Mouse (Mus musculus) right cerebral cortex, postnatal 36 days (tissue): ENCODE measurements around the gene Ghrh.
"Not testable (repeated sequence)": the region's sequence is repeated elsewhere in the genome, so short reads cannot be mapped to it uniquely, and the experiment has no call there.

Experiments used
- DNase-seq, 2 experiments: peaks; one replicate each; pipeline ENCODE4 v3.0.0; 2022; ENCODE audit warnings: low spot score in 2 of 2, mixed read lengths in 1 of 2

Gene Ghrh

DNA sequence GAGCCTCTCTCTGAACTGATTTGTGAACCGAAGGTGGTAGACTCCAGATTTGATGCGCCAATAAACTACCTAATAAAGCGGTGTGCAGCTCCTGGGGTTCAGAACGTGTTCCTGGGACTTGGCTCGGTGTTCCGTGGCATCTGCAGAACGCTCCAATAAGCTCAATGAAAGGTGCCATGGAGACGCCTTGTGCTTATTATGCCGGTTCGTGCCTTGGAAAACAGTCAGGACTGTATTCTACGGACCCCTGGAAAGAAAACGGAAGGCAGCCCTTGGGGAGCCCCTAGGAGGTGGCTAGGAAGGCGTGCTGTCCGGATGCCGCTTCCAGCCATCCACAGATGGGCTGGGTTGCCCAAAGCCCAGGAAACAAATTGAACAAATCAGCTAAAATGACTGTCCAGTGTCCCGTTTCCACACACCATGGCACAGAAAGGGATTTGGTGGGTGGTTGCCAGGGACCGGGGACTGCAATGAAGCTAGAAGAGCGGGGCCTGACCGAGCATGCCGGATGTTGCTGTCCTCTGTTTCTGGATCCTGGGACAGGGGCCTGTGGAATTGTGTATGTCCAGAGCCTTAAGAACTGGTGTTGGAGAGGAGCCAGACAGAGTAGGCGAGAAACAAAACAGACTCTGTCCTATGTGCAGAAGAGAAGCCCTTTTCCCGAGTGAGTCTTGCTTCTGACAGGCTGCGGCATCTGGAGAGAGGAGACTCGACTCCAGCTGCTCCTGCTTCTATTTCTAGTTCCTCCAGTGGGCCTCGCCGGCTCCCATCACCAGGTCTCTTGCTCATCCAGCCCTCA is at the start of gene Ghrh:
Gene Ghrh (minus strand): TSS at position 146 of the 799 bp plus-strand sequence.
- peak; percentile 32 to 38 for DNase-seq

DNA sequence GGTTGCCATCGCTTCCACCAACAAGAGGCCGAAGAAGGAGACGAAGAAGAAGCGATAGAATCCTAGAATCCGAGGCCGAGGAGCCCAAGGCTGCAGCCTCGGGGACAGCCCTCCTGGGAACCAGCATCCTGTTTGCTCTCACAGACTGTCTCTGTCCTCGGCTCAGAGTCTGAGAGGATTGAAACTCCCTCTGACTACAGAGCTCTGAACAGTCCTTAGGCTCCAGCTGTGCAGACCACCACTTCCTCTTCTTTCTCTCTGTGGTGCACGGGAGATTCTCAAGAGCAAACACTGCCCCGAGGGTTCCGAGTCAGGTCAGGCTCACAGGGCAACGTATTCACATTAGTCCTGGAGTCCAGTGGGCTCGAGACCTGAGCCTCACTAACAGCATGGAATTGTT is 48.7 kb upstream of the Ghrh start:
- no peak for DNase-seq

- DNase-seq, result no peak
These were observed 48.1 kb upstream of the Ghrh start for GRCm38 (mm10) chr2:157395371-157395770.

DNA sequence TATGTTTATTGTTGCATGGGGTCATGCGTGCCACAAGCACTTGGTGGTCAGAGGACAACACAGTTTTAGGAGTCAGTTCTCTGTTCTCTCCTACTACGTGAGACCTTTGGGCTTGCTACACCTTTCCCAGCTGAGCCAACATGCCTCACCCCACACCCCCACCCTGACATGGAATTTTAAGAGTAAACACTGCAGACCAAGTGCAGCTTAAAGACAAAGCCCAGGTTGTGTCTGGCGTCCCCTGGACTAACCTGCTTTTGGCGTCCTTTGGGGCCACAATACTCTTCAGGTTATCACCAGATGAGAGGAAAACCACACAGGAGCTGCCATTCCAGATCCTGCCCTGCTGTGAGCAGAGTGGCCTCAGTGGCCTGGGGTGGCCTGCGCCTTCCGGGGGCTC is 47.6 kb upstream of the Ghrh start:
- no peak for DNase-seq

DNA sequence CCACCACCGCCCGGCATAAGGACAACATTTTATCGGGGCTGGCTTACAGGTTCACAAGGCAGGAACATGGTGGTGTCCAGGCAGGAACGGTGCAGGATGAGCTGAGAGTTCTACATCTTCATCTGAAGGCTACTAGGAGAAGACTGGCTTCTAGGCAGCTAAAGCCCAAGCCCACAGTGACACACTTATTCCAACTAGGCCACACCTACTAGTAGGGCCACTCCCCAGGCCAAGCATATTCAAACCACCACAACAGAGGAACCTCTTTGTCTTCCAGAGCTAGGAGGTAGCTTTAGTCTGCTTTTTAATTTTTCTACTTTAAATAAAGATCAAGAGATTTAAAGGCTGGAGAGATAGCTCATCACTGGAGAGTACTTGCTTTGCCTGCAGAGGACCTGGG is 46.2 kb upstream of the Ghrh start:
- no peak for DNase-seq

GRCm38 (mm10) chr2:157392331-157392730 is 45.0 kb upstream of the Ghrh start:
- DNase-seq, result no peak

- DNase-seq, result no peak
These were observed 42.2 kb upstream of the Ghrh start for GRCm38 (mm10) chr2:157389591-157389921.

- DNase-seq, result not testable (repeated sequence)
These were observed 41.7 kb upstream of the Ghrh start for GRCm38 (mm10) chr2:157388901-157389590.

GRCm38 (mm10) chr2:157384836-157385235 is 37.5 kb upstream of the Ghrh start:
- DNase-seq, result no peak

DNA sequence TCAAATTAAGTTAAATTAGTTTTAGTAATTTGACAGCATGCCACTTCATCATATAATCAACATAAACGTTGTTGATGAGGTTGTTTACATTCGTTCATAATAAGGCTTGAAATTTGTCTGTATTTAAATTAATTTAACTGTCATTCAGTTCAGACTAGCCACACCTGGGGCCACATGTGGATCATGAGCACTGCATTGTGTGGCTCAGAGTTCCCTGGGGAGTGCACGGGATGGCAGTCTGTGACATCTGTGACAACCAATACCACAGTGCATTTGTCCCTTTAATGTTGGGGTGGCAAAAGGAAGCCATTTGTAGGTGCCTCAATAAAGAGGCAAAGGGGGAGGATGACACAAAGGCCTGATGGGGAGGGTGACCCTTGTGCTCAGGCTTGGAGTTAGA is 29.7 kb upstream of the Ghrh start:
- no peak for DNase-seq

- no peak for DNase-seq
These were observed 28.8 kb upstream of the Ghrh start for GRCm38 (mm10) chr2:157375794-157376757.

DNA sequence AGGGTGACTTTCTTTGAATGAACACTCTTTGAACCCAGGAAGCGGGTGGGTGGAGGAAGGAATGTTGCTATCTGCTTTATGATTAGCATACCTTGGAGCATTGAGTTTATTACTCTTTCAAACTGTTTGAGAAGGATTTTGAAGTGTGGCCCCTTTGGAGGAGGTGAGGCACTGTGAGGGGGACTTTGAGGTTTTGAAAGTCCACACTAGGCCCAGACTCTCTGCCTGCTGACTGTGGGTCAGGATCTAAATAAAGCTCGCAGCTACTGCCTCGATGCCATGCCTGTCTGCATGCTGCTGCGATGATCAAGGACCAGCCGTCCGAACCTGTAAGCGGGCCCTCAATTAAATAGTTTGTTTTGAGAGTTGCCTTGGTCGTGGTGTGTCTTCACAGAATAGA is 27.7 kb upstream of the Ghrh start:
- no peak for DNase-seq

DNA sequence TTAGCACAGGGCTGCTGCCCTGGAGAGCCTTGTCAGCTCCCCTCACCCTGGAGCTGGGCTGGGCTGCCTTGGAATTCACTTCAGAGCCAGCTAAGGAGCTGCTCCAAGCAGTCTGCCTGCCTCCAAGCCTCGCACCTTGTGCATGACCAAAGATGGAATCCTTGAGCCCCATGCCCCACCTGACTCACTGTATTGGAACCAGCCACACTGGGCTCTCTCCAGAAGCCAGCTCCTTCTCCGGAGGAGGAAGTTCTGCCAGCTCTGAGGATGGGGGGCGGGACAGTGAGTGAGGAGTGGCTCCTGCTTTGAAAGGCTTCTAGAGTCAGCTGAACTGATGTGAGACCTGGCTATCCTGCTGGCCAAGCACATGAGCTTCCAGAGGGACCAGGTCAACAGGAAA is 26.4 kb upstream of the Ghrh start:
- no peak for DNase-seq

DNA sequence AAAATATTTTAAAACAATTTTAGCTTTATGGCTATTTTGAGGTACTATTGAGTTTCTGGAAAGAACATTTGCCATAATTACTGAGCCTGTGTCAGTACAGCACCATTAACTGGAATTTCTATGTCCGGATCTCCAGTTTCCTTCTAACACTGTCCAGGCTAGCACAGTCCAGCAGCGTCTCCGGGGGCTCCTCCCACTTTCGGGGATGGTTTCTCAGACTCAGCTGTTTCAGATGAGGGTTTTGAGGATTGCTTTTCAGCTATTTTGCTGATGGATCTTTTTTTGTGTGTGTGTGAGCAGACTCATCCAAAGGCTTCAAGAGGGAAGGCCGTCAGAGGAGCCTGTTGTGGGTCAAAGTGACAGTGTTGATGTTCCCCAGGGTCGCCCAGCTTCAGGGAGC is 24.4 kb upstream of the Ghrh start:
- no peak for DNase-seq

GRCm38 (mm10) chr2:157367991-157368390 is 20.7 kb upstream of the Ghrh start:
- no peak for DNase-seq

GRCm38 (mm10) chr2:157367184-157367893 is 20.0 kb upstream of the Ghrh start, which contains the start of gene Manbal:
TSS of gene Manbal (plus strand) at chr2:157367594.
- peak; percentile 88 to 91 for DNase-seq

DNA sequence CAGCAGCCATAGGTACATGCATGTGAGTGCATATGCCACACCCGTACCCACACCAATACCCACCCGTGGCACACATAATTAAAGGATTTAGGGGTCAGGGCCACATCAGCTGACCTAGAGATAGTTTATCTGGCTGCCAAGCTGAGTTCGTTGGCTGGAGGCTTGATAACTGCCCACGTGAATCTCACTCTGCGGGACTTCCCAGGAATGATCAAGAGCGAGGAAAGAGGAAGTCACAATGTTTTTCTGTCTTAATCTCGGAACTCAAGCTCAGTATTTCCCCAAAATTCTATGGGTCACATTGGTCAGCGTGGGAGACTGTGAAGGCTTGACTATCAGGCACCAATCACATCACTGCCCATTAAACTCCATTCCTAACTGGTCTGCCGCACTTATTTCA is 19.5 kb upstream of the Ghrh start:
- DNase-seq, result no peak

GRCm38 (mm10) chr2:157363031-157363430 is 15.7 kb upstream of the Ghrh start:
- DNase-seq, result no peak

DNA sequence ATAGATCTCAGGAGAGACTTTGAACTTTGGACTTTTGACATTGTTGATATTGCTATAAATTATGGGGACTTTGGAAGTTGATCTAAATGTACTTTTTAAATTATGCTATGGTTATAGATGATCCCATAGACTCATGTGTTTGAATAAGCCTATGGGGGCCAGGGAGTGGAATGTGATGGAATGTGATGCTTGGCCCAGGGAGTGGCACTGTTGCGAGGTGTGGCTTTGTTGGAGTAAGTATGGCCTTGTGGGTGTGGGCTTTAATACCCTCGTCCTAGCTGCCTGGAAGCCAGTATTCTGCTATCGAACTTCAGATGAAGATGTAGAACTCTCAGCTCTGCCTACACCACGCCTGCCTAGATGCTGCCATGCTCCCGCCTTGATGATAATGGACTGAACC is 12.7 kb upstream of the Ghrh start:
- DNase-seq, result no peak

DNA sequence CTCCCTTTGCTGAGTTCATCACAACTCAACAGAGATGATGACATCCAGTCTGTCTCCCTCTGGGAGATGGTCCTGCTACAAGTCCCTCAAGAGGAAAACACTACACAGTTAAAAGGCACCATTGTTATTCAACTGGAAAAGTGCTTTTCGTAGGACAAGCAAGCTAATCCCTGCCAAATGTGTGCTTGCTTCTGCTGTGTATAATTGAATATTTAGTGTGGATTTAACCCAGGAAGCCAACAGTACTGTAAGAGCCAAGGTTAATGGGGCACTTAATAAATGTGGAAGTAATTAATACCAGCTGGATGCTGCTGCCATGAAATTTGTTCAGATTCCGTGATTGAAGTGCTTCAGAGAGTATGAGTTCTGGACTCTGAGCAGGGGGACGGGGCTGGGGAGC is 6.8 kb upstream of the Ghrh start:
- no peak for DNase-seq

DNA sequence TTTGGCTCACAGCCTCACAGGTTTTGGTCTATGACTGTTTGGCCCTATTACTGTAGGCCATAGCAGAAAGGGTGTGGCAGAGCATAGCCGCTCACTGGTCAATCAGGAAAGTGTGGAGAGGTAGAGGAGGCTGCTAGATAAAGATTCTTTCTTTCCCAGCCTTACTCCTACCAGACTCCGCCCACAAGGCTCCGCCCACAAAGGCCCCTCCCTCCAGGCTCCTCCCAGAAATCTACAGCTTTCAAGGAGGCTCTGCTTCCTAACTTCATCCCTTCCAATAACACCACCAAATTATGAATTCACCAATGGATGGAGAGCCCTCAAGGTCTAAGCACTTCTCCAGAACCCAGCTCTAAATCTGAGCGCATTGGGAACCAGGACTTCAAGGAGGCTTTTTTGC is 5.9 kb upstream of the Ghrh start:
- no peak for DNase-seq
